Mouse (Mus musculus) left cerebral cortex, adult 18-20 months (tissue): ENCODE data around the gene Acoxl. TPM values are rescaled to one million over a fixed set of nuclear protein-coding genes. Genes with fewer than 3 reads are reported as not detected.

Experiments
- DNase-seq, 2 experiments: peaks; one replicate each; pipeline ENCODE4 v3.0.0; 2021 to 2022; ENCODE audit warnings: low spot score in 2 of 2, mixed read lengths in 1 of 2
- total RNA-seq, 2 experiments: library from RNA; stranded (reverse); gene quantifications; 2 replicates each; pipeline ENCODE4 v1.2.3; 2021

Gene Acoxl
- total RNA-seq, 2 experiments from 2014 or later, result not detected

- DNase-seq, result no peak
Observed at GRCm38 (mm10) chr2:128138924-128139323, 300.2 kb downstream of the Acoxl start.

GRCm38 (mm10) chr2:128139781-128140180, 301.1 kb downstream of the Acoxl start:
- no peak for DNase-seq

DNA sequence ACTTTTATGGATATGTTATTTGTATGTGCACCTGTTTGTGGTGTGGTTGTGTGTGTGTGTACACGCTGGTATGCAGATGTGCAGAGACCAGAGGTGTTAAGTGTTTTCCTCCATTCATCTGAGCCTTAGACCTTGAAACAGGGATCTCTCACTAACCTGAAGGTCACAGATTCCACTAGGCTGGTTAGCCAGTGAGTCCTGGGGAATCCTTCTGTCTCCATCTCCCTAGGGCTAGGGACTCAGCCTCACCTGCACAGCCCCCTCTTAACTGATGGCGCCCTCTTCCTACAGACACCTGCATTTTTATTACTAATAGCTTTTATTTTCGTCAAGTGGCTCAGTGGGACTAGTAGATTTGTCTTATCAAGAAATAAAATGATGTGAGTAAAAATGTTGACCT, 301.5 kb downstream of the Acoxl start:
- DNase-seq, result no peak

- no peak for DNase-seq
Observed at GRCm38 (mm10) chr2:128143992-128144391, 305.3 kb downstream of the Acoxl start.

GRCm38 (mm10) chr2:128145433-128145832, 306.8 kb downstream of the Acoxl start:
- DNase-seq, result no peak

DNA sequence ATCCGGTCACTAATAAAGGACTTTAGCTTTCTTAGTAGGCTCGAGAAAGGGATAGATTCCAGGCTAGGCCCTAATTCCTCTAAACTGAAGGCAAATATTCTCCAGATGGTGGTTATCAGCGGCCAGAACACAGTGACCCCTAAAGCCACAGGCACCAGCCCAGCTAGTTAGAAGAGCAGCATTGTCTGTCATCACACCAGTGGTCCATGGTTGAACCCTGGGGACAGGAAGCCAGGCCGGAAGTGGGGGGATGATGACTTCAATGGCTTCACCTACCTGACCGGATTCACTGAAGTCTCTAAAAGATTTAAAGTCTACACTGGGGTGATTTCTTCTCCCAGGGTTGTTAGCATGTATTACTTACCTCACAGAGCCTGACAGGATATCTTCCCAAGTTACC, 310.9 kb downstream of the Acoxl start:
- DNase-seq, result no peak

DNA sequence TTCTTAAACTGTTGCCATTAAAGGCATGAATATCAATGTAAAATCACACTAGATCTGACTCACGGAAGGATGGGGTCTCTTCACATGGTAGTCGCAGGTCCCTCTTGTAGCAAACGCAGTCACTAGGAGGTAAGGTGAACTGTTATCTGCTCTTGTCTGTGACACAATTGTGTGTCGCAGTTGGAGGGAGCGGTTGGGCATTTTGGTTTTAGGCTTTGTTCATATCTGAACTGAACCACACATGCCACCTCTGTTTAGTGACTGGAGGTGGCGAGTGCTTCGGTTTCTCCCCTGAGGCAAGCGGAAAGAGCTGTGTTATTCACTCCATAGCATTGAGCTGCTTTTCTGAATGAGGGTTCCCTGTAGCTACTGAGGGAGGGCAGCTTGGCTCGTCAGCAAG, 313.5 kb downstream of the Acoxl start:
- DNase-seq, result no peak

GRCm38 (mm10) chr2:128152845-128153550, 314.3 kb downstream of the Acoxl start:
- DNase-seq, result no peak

- no peak for DNase-seq
Observed at GRCm38 (mm10) chr2:128153551-128153910, 314.9 kb downstream of the Acoxl start.

- DNase-seq, result no peak
Observed at GRCm38 (mm10) chr2:128155412-128156066, 316.9 kb downstream of the Acoxl start.

DNA sequence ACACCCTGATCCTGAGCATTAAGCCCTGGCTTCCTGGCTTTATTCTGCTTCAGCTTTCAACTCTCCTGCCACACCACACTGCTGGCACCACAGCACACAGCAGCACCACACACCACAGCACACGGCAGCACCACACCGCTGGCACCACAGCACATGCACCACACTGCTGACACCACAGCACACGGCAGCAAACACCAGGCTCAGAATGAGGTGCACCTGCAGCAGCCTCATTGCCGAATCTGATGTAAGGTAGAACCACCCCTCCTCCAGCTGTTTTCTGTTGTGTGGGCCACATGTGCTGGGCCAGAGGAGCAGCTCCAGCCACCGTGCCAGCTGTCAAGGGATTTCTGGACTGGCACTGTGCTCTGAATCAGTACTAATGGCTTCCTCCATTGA, 317.4 kb downstream of the Acoxl start:
- DNase-seq, result no peak

- DNase-seq, result no peak
Observed at GRCm38 (mm10) chr2:128156557-128157412, 318.1 kb downstream of the Acoxl start.

DNA sequence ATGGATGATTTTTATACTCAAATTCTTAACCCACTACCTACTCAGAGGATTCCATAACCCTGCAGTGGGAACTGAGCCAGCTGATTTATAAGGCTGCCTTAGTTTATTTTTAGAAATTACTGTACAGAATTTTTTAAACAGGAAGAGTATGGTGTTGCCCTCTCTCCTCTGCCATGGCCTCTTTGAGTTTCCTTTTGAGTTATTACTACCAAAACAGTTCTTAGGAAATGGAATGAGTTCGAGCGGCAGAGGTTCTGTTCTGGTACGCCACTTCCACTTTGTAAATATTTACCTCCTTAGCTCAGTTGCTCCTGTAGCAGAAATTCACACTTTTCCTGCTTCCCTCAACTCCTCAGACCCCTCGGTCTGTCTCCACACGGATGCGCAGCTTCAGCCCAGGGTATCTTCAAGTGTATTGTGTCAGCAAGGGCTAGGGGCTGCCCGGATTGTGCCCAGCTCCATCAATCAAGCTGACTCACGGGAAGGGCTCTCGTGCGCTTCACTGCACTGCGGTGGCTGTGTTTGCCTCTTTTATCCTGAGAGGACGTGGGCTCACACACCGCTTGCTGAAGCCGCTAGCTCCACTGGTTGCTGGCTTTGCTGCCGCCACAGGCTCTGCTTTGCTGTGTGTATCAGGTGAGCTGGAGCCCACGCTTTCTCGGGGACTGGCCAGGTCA, 320.2 kb downstream of the Acoxl start:
- DNase-seq, result no peak

DNA sequence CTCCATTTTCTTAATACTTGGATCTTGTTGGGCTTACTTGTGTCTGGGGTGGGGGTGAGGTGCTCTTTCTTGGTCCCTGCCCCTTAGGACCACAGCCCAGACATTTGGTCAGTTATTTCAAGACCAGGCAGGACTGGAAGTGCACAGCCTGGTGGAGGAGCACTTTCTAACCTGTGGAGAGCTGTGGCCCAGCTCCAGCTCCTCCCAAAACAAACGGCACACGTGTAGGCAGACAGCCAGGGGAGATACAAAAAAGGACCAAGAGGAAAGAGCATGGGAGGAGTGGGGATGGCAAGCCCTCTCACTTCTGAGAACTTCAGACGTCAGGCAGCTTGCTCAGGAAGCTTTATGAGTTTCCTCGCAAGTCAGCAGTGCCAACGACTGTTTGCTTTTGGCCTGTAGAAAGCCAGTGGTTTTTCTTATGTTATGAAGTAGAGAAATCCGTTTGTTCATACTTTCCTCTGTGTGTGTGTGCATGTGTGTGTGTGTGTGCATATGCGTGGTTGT, 321.0 kb downstream of the Acoxl start:
- DNase-seq, result no peak

GRCm38 (mm10) chr2:128163177-128163576, 324.5 kb downstream of the Acoxl start:
- no peak for DNase-seq

GRCm38 (mm10) chr2:128166623-128167423, 328.1 kb downstream of the Acoxl start:
- peak; percentile 23 to 52 for DNase-seq

DNA sequence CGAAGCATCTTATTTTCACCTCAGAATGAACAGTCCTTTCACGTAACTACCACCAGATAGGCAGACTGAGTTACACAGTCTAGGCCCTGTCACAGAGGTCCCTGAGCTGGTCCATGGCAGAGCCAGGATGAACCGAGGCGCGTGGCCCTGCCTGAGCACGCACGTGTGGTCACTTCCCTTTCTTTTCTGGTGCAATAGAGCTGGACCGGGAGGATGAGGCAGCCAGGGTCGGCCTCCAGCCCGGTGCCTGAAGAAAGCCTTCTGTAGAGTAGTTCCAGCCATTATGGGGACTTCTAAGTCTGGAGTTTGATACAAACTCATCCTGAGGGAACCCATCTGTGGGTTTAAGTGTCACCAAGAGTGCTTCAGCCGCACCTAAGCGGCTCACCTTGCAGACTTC, 329.3 kb downstream of the Acoxl start:
- DNase-seq, result no peak

DNA sequence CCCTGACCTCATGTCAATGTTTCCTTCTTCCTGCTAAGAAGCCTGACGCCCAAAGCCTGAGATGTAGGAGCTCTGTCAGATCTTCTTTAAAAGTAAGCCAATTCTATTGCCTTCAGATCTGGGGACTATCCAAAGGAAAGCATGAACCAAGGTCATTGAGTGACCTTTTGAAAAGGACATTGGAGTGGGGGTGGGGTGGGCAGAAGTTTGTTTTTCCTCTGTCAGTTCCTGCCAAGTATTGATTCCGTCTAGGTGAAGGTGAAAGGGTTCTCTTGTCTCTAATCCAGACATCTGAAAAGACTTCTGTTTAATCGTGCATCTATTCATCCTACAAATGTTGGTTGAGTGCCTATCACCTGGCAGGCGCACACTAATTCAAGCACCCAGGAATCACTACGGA, 330.8 kb downstream of the Acoxl start:
- DNase-seq, result no peak

GRCm38 (mm10) chr2:128169972-128170371, 331.3 kb downstream of the Acoxl start:
- DNase-seq, result no peak

GRCm38 (mm10) chr2:128170614-128171013, 331.9 kb downstream of the Acoxl start:
- DNase-seq, result no peak
